Mouse (Mus musculus): Measurements from ENCODE around the gene Igdcc3.
"Not testable (repeated sequence)": the region's sequence is repeated elsewhere in the genome, so short reads cannot be mapped to it uniquely, and the experiment has no call there.

Igdcc3 gene

GRCm38 (mm10) chr9:65201381-65202164 lies 60.6 kb downstream of the Igdcc3 start:
- peak; percentile 92 for DNase-seq (ENCODE audit: low read depth, low spot score)

GRCm38 (mm10) chr9:65202165-65202754 lies 61.3 kb downstream of the Igdcc3 start:
- DNase-seq (ENCODE audit: low read depth, low spot score), result no peak

- no peak for DNase-seq (ENCODE audit: low read depth, low spot score)
These were observed 64.2 kb downstream of the Igdcc3 start for GRCm38 (mm10) chr9:65205049-65205815.

- DNase-seq (ENCODE audit: low read depth, low spot score), result not testable (repeated sequence)
These were observed 66.2 kb downstream of the Igdcc3 start for GRCm38 (mm10) chr9:65207041-65207815.

- DNase-seq (ENCODE audit: low read depth, low spot score), result no peak
These were observed 67.5 kb downstream of the Igdcc3 start for GRCm38 (mm10) chr9:65208293-65209179.

- peak; percentile 53 for DNase-seq (ENCODE audit: low read depth, low spot score)
These were observed 70.6 kb downstream of the Igdcc3 start for GRCm38 (mm10) chr9:65211598-65211997.

- DNase-seq (ENCODE audit: low read depth, low spot score), result no peak
These were observed 73.4 kb downstream of the Igdcc3 start for GRCm38 (mm10) chr9:65214425-65214777.

- DNase-seq (ENCODE audit: low read depth, low spot score), result peak; percentile 70
These were observed 73.9 kb downstream of the Igdcc3 start for GRCm38 (mm10) chr9:65214778-65215493.

- no peak for DNase-seq (ENCODE audit: low read depth, low spot score)
These were observed 74.6 kb downstream of the Igdcc3 start for GRCm38 (mm10) chr9:65215494-65216126.

- no peak for DNase-seq (ENCODE audit: low read depth, low spot score)
These were observed 76.0 kb downstream of the Igdcc3 start for GRCm38 (mm10) chr9:65216972-65217371.

- DNase-seq (ENCODE audit: low read depth, low spot score), result no peak
These were observed 76.7 kb downstream of the Igdcc3 start for GRCm38 (mm10) chr9:65217661-65218060.

- no peak for DNase-seq (ENCODE audit: low read depth, low spot score)
These were observed 77.9 kb downstream of the Igdcc3 start for GRCm38 (mm10) chr9:65218916-65219315.

- DNase-seq (ENCODE audit: low read depth, low spot score), result not testable (repeated sequence)
These were observed 79.4 kb downstream of the Igdcc3 start for GRCm38 (mm10) chr9:65220398-65220797.

GRCm38 (mm10) chr9:65223927-65224326 lies 82.9 kb downstream of the Igdcc3 start:
- DNase-seq (ENCODE audit: low read depth, low spot score), result no peak

GRCm38 (mm10) chr9:65225795-65226194 lies 84.8 kb downstream of the Igdcc3 start:
- peak; percentile 42 for DNase-seq (ENCODE audit: low read depth, low spot score)

- DNase-seq (ENCODE audit: low read depth, low spot score), result no peak
These were observed 89.3 kb downstream of the Igdcc3 start for GRCm38 (mm10) chr9:65230250-65230649.

GRCm38 (mm10) chr9:65231284-65231683 lies 90.3 kb downstream of the Igdcc3 start:
- DNase-seq (ENCODE audit: low read depth, low spot score), result no peak

- no peak for DNase-seq (ENCODE audit: low read depth, low spot score)
These were observed 92.4 kb downstream of the Igdcc3 start for GRCm38 (mm10) chr9:65233243-65233985.

GRCm38 (mm10) chr9:65234734-65235133 lies 93.7 kb downstream of the Igdcc3 start:
- no peak for DNase-seq (ENCODE audit: low read depth, low spot score)
